Mouse (Mus musculus) adrenal gland, postnatal 4 days (tissue): ENCODE measurements around the gene Rnf38. TPM values are rescaled to one million over a fixed set of nuclear protein-coding genes. Genes with fewer than 3 reads are reported as not detected.

Source experiments
- DNase-seq, 2 experiments: peaks; one replicate each; pipeline ENCODE4 v3.0.0; 2021 to 2022; ENCODE audit warnings: low spot score in 2 of 2, mixed read lengths in 2 of 2
- total RNA-seq, 2 experiments: library from RNA; stranded (reverse); gene quantifications; 2 replicates each; pipeline ENCODE4 v1.2.3; 2021

Rnf38 gene
- total RNA-seq, 2 experiments from 2014 or later = 61.0 to 65.1 TPM

DNA sequence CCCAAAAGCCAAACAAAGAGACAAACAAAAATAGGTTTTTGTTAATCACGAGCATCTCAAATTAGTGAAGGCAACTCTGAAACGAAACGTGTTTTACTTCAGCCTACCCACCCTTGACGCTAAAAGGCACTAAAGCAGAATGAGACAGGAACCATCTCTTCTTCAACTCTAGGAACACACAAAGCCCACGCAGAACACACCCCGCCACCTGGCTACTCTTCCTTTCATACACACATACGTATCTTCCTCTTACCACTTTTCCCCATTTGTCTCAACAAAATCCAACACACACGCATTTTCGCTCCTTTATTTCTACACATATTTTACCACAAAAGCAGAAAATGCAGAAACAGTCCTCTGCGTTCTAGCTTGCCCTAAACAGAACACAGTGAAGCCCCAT, 8.5 kb downstream of the Rnf38 start:
- DNase-seq = no peak

DNA sequence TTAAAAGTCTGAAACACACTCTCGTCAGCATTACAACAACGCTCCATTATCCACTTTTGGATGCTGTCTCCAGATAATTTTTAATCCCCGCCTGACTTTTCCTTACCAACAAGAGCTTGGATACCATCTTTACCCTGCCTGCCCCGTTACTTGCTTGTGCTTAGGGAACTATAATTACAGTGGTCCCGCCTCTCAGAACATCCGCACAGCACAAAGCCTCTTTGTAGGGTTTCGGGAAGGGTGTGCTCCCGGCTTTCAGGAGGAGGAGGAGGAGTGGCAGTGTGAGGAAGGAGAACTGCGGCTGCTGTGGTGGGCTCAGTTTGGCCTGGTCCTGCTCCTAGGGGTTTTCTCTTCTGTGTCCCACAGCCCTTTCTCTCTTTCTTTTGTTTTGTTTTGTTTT, 9.4 kb downstream of the Rnf38 start:
- no peak for DNase-seq

- DNase-seq = no peak
These were observed 10.1 kb downstream of the Rnf38 start for GRCm38 (mm10) chr4:44223444-44223843.

GRCm38 (mm10) chr4:44216797-44217442, 16.7 kb downstream of the Rnf38 start:
- no peak for DNase-seq

DNA sequence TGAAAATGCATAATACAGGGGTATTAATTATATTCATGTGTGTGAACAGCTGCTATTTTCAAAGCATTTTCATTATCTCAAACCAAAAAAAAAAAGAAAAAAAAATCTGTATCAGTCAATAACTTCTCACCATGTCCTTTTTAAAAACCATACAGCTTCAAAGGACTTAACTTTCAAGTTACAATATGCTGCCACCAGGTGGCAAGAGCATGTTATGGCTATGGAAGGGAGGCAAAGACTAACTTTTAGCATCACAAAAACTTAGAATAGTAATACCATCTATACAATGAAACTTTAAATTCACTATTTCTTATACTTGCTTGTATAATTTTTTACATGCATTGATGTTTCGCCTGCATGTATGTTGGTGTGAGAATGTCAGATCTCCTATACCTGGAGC, 33.6 kb downstream of the Rnf38 start:
- DNase-seq = no peak

GRCm38 (mm10) chr4:44187431-44187830, 46.2 kb downstream of the Rnf38 start:
- DNase-seq = no peak

- DNase-seq = no peak
These were observed 49.7 kb downstream of the Rnf38 start for GRCm38 (mm10) chr4:44183862-44184261.

DNA sequence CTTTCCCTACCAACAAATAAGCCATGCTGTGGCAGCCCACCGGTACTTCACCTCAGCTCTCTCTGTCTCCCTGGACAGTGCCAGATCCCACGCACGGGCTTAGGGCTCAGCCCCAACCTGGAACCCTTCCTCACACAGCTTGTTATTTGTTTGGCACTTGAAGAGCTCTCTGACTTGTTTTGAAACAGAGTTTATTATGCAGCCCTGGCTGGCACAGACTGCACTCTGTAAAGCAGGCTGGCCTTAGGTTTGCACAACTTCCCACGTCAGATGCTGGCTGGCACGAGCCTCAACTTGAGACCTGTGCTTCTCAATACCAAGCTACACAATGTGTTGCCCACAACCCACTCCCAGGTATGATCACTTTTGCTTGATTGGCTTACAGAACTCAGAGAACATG, 53.8 kb downstream of the Rnf38 start:
- no peak for DNase-seq

GRCm38 (mm10) chr4:44173177-44173576, 60.4 kb downstream of the Rnf38 start:
- no peak for DNase-seq

DNA sequence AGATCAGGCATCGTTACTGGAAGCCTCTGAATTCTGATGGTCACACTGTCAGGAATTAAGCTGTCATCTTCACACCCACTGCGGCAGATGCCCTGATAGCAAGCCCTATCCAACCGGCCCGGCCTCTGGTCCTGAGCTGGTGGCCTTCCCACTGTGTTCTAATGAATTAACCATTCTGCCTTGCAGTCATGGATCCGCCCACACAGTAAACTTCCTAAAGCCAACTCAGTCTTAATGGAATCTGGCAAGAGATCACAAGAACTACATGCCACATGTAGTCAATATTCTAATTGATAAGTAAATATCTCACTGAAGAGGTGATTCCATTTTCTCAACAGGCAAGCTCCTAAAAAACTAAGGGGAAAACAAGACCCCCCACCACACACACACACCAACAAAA, 60.9 kb downstream of the Rnf38 start:
- DNase-seq = no peak

DNA sequence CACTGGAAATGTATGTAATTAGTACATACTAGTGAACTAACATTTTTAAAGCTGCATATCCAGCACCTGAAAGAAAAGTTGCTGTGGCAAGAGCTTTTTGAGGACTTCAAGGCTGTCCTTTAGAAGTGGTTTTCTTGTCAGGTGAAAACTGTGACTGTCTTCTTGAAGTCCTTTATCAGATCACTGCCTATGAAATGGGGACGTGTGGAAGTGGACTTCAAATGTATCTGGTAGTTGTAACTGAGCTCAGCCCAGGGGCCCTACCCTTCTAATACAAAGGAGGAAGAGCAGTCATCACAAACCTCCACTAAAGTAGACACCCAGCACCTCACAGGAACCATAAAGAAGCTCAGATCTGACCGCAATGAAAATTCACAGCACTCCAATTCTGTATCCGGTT, 63.7 kb downstream of the Rnf38 start:
- DNase-seq = no peak

DNA sequence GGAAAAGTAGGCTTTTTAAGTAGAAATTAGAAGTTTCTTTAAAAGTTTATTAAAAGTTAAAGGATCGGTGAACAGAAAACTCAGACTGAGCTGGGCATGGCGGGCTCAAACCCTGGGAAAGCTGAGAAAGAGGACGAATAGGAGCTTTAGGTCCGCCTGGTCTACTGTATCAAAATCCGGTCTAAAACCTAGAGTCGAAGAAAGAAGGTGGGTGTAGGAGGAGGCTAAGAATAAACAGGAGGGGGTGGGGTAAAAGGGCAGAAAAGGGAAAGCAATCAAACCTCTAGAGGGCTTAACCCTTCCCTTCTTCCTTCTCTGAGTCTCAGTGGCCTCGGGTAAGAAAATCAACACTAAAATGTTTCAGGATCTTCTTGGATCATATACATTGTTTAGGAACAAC, 64.8 kb downstream of the Rnf38 start:
- no peak for DNase-seq

- peak; percentile 94 for DNase-seq
These were observed 65.3 kb downstream of the Rnf38 start for GRCm38 (mm10) chr4:44168231-44168647.

DNA sequence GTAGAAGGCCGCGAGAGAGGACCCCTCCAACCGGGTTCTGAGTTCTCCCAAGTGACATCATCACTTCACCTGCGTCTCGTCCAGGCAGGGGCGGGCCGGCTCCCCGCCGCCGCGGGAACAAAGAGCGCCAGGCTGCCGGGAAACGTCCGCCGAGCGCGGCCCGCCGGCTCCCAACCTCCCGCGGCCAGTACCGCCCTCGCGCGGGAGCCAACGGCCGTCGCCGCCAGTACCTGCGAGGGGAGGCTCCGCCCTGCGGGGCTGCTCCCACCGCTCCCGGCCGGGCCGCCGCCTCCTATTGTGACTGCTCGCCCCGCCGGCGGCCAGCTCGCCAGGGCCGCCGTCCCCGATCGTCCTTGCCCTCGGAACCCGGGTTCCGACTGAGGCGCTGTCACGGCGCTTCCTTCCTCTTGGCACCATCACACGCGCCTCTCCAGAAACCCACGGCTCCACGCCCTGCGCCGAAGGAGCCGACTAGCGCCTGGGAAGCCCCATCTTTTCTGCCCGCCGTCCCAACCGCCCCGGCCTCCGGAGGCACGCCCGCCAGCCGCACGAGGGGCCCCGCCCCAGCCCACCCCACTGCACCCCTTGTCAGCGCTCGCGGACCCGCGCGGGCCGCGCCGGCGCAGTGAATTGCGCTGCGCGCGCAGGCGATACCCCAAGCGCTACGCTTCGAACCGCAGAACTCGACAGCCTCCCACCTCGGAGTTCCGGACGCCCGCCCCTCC, 66.0 kb downstream of the Rnf38 start:
- DNase-seq = peak; percentile 59 to 71

- DNase-seq = no peak
These were observed 66.7 kb downstream of the Rnf38 start for GRCm38 (mm10) chr4:44166702-44167396.

- no peak for DNase-seq
These were observed 69.0 kb downstream of the Rnf38 start for GRCm38 (mm10) chr4:44164621-44165020.

DNA sequence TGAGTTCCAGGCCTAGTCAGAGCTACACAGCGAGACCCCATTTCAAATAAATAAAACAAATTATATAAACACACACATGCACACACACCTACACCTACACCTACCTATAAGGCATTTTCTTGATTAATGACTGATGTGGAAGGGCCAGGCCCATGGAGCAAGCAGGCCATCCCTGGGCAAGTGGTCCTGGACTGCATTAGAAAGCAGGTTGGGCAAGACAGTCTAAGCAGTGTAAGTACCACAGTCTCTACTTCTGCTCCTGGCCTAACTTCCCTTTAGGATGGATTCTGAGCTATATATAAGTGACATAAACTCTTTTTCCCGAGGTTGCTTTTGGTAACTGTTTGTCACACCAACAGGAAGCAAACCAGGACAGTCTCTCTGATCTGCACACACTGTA, 70.6 kb downstream of the Rnf38 start:
- no peak for DNase-seq

DNA sequence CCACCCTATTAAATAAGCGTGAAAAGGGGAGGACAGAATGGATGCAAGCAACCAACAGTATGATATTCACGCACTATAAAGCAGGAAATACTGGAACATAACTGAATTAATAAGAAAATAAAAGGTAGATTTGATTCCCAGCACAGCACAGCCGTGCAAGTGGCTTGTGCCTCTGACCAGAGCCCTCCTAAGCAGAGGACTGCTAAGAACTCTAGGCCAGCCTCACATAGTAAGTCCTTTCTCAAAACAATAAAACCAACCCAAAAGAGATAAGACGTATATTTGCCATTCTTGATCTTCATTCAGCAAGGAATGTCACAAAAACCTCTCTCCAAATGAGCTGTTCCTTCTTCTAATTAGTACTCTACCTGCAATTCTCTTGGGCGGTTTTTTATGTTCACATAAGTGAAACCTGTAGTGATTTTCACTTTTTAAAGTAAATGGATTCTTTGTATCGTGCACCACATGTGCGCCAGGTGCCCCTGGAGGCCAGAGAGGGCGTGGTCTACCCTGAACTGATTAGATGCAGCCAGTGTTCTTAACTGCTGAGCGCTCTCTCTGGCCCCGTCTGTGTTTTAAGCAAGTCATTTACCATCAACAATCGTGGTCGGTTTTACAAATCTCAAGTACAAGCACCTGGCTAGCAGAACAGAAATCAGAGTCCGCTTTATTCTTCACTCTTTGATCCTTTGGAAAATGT, 72.4 kb downstream of the Rnf38 start:
- no peak for DNase-seq

GRCm38 (mm10) chr4:44159839-44160238, 73.8 kb downstream of the Rnf38 start:
- DNase-seq = no peak

DNA sequence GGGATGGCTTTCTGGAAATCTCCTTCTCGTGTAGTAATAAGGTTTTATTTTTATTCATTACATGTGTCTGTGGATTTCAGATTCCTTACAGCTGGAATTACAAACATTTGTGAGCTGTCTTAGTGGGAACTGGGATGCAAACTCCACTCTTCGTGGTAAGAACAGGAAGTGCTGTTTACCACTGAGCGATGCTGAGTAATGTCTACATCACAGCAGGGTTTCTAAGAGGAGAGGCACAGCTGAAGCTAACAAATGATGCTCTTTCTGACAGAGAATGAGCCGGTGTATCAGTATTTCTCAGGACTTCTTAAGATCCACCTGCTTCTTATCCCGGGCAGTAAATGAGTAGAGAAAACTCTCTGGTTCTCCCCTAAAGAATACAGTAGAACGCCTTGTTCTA, 77.1 kb downstream of the Rnf38 start:
- DNase-seq = no peak

DNA sequence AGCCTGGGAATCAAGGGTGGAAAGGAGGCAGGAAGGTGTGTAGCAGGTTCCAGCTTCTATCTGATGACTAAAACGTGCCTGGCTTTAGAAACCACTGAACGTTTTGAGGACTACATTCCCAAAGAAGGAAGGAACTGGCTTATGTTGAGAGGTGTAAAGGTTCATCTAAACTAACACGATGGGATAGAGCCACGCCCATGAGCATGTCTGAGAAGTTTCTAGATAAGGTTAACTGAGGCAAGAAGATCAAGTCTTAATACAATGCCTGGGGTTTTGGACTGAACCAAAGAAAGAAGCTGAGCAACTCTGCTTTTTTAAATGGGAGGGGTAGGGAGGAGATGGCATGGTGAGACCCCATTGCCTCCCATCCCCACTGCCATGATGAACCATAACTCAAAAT, 78.7 kb downstream of the Rnf38 start:
- no peak for DNase-seq

DNA sequence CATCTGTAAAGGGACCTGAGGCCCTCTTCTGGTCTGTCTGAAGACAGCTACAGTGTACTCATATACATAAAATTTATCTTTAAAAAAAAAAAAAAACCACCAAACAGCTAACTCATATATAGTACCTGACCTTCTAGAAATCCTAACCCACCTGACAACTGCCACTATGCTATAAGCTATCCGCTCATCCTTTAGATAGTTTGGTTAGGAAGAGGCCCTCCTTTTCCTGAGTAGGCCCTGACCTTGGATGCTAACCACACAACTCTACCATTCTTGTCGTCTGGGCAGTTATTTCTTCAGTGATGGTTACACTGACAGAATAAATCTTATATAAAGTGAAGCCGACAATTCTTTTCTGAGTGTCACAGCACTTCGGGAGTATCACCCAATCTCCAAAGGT, 80.7 kb downstream of the Rnf38 start:
- no peak for DNase-seq
